Mouse (Mus musculus): Measurements from ENCODE around the gene C4b.
"Not testable (repeated sequence)": the region's sequence is repeated elsewhere in the genome, so short reads cannot be mapped to it uniquely, and the experiment has no call there.

The C4b gene

GRCm38 (mm10) chr17:34743719-34744118 is at the start of gene C4b:
Gene C4b (minus strand): TSS chr17:34743882.
- DNase-seq, result no peak

GRCm38 (mm10) chr17:34777680-34778325 is 34.1 kb upstream of the C4b start:
- DNase-seq, result no peak

- no peak for DNase-seq
Measured at GRCm38 (mm10) chr17:34761471-34761870, 17.8 kb upstream of the C4b start.

- no peak for DNase-seq
Measured at GRCm38 (mm10) chr17:34746531-34746930, 2.8 kb upstream of the C4b start.

GRCm38 (mm10) chr17:34745166-34745565 is 1.5 kb upstream of the C4b start:
- not testable (repeated sequence) for DNase-seq

GRCm38 (mm10) chr17:34744611-34745010 is 929 bp upstream of the C4b start:
- DNase-seq, result not testable (repeated sequence)

- no peak for DNase-seq
Measured at GRCm38 (mm10) chr17:34744206-34744605, 524 bp upstream of the C4b start.

GRCm38 (mm10) chr17:34740280-34740679 is 3.4 kb downstream of the C4b start:
- no peak for DNase-seq

- not testable (repeated sequence) for DNase-seq
Measured at GRCm38 (mm10) chr17:34739708-34740107, 4.0 kb downstream of the C4b start.

- DNase-seq, result not testable (repeated sequence)
Measured at GRCm38 (mm10) chr17:34737466-34737865, 6.2 kb downstream of the C4b start.

GRCm38 (mm10) chr17:34729779-34730553 is 13.7 kb downstream of the C4b start:
- DNase-seq, result not testable (repeated sequence)

- not testable (repeated sequence) for DNase-seq
Measured at GRCm38 (mm10) chr17:34729155-34729554, 14.5 kb downstream of the C4b start.

GRCm38 (mm10) chr17:34727887-34728286 is 15.8 kb downstream of the C4b start:
- DNase-seq, result no peak

GRCm38 (mm10) chr17:34723066-34723465 is 20.6 kb downstream of the C4b start:
- DNase-seq, result no peak

- DNase-seq, result not testable (repeated sequence)
Measured at GRCm38 (mm10) chr17:34722238-34722637, 21.4 kb downstream of the C4b start.

- not testable (repeated sequence) for DNase-seq
Measured at GRCm38 (mm10) chr17:34719886-34720285, 23.8 kb downstream of the C4b start.

- no peak for DNase-seq
Measured at GRCm38 (mm10) chr17:34717401-34717800, 26.3 kb downstream of the C4b start.

- no peak for DNase-seq
Measured at GRCm38 (mm10) chr17:34716247-34716646, 27.4 kb downstream of the C4b start.

GRCm38 (mm10) chr17:34715451-34715850 is 28.2 kb downstream of the C4b start:
- not testable (repeated sequence) for DNase-seq

- not testable (repeated sequence) for DNase-seq
Measured at GRCm38 (mm10) chr17:34714908-34715445, 28.7 kb downstream of the C4b start.

- DNase-seq, result peak; percentile 33 to 36
Measured at GRCm38 (mm10) chr17:34714181-34714907, 29.3 kb downstream of the C4b start.

- peak; percentile 84 for DNase-seq
Measured at GRCm38 (mm10) chr17:34712951-34713350, 30.7 kb downstream of the C4b start.

- not testable (repeated sequence) for DNase-seq
Measured at GRCm38 (mm10) chr17:34706476-34706875, 37.2 kb downstream of the C4b start.

All from kidney, postnatal 4 days (tissue).